Mouse (Mus musculus) liver, embryonic 12.5 days (tissue): ENCODE measurements around the gene Kcnj2. TPM values are rescaled to one million over a fixed set of nuclear protein-coding genes. Genes with fewer than 3 reads are reported as not detected.

Source experiments
- ATAC-seq: fragments of 200-750 bp; cut with Nextera tagmentation; 2 replicates; pipeline ENCODE4 v1.8.0; 2017; ENCODE audit warnings: moderate number of reproducible peaks, mild to moderate bottlenecking, moderate library complexity
- H3K27ac ChIP-seq: fragments of 300-500 bp; sonication (generic); 2 replicates; pipeline ENCODE4 v1.5.1; 2016; ENCODE audit warnings: mild to moderate bottlenecking
- H3K27me3 ChIP-seq: fragments of 300-500 bp; sonication (generic); replicated peaks from 2 replicates; pipeline ENCODE4 v1.6.1; 2016; ENCODE audit warnings: mild to moderate bottlenecking, moderate library complexity
- H3K36me3 ChIP-seq: fragments of 300-500 bp; sonication (generic); 2 replicates; pipeline ENCODE4 v1.6.1; 2016; ENCODE audit warnings: mild to moderate bottlenecking, moderate library complexity
- H3K4me1 ChIP-seq: fragments of 300-500 bp; sonication (generic); 2 replicates; pipeline ENCODE4 v1.6.1; 2016
- H3K4me2 ChIP-seq: fragments of 300-500 bp; sonication (generic); 2 replicates; pipeline ENCODE4 v1.6.1; 2016; ENCODE audit warnings: mild to moderate bottlenecking, moderate library complexity
- H3K4me3 ChIP-seq: fragments of 300-500 bp; sonication (generic); 2 replicates; pipeline ENCODE4 v1.5.1; 2016; ENCODE audit warnings: mild to moderate bottlenecking, moderate library complexity
- H3K9ac ChIP-seq: fragments of 300-500 bp; sonication (generic); 2 replicates; pipeline ENCODE4 v1.6.1; 2016; ENCODE audit warnings: mild to moderate bottlenecking, moderate library complexity
- H3K9me3 ChIP-seq: fragments of 300-500 bp; sonication (generic); replicated peaks from 2 replicates; pipeline ENCODE4 v1.6.1; 2016; ENCODE audit warnings: mild to moderate bottlenecking, moderate library complexity
- WGBS: fragments of 180-500 bp; shearing (Covaris S2); methylation state at CpG from one replicate; pipeline ENCODE4 v1.1.7; 2016; ENCODE audit not compliant: insufficient replicate concordance; 5-methylcytosine and 5-hydroxymethylcytosine counted together
- polyA plus RNA-seq: library from polyadenylated mRNA; unstranded; fragments of >200 nt; fragmentation: Nextera tagmentation; extraction: Ambion mirVana; gene quantifications from 2 replicates; pipeline ENCODE4 v1.2.1, GENCODE M21; 2016

The Kcnj2 gene
- polyA plus RNA-seq, 1 experiment from 2014 or later: 0.45 TPM

DNA sequence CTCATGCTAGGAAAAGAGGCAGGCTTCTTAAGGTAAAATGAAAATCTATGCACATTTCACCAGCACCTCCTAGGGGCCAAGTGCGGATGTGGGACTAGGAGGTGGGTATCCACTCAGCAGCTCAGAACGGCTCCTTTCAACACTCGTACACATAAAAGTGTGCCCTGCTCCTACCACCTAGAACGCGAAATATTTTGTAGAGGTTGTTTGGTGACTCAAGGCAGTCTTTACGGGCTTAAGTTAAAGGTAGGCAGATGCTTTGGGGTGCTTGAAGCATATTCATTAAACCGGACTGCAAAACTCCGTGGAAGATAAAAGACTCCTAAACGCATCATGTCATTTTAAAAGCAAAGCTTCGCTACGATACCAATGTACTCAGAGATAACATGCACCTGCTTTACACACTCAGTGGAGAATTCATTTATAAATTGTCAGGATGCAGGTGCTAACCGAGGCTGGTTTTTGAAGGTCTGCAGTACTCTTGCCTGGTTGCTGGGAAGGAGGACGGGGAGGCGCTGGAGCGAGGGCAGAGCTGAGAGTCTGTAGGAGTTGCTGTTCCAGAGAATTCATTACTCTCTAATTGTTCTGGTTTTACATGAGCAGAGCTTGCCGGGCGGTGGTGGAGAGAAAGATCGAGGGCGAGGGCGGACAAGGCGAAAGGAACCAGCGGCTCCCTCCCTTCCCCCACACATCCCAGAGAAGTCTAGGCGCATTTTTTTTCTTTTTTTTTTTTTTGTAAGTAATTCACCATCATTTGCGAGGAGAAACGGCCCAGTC, 1.0 kb upstream of the Kcnj2 start:
- H3K27me3 ChIP-seq: peaks cover 25% of the 10 kb centered on the region
- no peak for ATAC-seq
- peak overlapping the region; percentile 60 for H3K4me3 ChIP-seq
- peak overlapping the region; percentile 55; the same call in 1 of the 2 replicates for H3K9ac ChIP-seq
- no peak overlapping the region for H3K27ac ChIP-seq
- H3K9me3 ChIP-seq: no peaks in the 10 kb centered on the region
- peak overlapping the region; percentile 92 for H3K4me2 ChIP-seq
- H3K36me3 ChIP-seq: no peaks in the 10 kb centered on the region
- under 1% methylated on average over 25 of the region's 25 CpGs for WGBS
- H3K4me1 ChIP-seq: peaks cover 18% of the 10 kb centered on the region

GRCm38 (mm10) chr11:111066299-111066691, 331 bp downstream of the Kcnj2 start:
- under 1% methylated on average over 9 of the region's 9 CpGs for WGBS
- Histone ChIP-seq H3K4me2 (peak overlapping the region; percentile 92), H3K4me3 (peak overlapping the region; percentile 60), H3K27me3 (peaks cover 25% of the 10 kb centered on the region), H3K36me3 (no peaks in the 10 kb centered on the region), H3K4me1 (peaks cover 18% of the 10 kb centered on the region), H3K27ac (no peak overlapping the region), H3K9me3 (no peaks in the 10 kb centered on the region), H3K9ac (no peak overlapping the region; the same call in 1 of the 2 replicates)
- peak; percentile 62 for ATAC-seq

DNA sequence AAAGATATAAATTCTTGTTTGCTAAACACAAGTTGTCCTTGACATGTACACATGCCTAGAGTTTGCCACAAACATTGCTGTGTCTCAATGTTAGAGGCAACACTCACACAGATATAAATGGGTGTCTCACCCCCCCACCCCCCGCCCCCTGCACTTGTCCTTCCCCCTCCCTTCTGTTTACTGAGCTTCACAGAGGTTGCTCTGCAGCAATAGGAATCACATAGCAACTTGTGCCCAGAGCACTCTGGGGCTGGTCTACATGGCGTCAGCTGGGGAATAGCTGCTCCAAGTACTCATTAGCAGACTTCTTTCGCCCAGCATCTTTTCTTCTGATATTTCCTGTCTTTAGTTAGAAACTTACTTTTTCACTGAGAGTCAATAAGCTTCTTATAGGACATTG, 1.8 kb downstream of the Kcnj2 start:
- peaks cover 25% of the 10 kb centered on the region for H3K27me3 ChIP-seq
- H3K4me2 ChIP-seq: no peak overlapping the region
- no peaks in the 10 kb centered on the region for H3K9me3 ChIP-seq
- no peak overlapping the region for H3K27ac ChIP-seq
- 59% methylated on average over 3 of the region's 3 CpGs for WGBS
- no peak for ATAC-seq
- no peak overlapping the region for H3K4me3 ChIP-seq
- no peak overlapping the region for H3K9ac ChIP-seq
- H3K36me3 ChIP-seq: no peaks in the 10 kb centered on the region
- H3K4me1 ChIP-seq: peaks cover 18% of the 10 kb centered on the region

DNA sequence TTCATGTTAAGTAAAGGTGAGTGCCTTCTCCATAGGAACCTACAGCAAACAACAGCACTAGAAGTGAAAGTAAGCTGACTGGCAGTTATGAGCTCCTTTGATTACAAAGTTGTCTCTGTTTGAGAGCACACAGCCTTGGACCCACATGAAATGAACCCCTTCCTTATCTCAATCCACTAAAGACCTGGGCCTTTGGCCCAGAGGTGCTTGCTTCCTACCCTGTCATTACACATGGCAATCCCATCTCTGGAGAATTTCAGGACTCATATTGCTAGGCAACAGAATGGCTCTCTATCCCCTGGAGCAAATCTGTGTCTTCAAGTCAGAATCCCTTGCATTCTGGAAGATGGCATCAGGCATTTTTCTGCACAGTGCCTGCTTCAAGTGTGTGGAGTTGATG, 4.5 kb downstream of the Kcnj2 start:
- H3K9ac ChIP-seq: no peak overlapping the region
- peaks cover 25% of the 10 kb centered on the region for H3K27me3 ChIP-seq
- no peak overlapping the region for H3K4me3 ChIP-seq
- no peak overlapping the region for H3K4me2 ChIP-seq
- H3K27ac ChIP-seq: no peak overlapping the region
- H3K4me1 ChIP-seq: peaks cover 12% of the 10 kb centered on the region
- no peaks in the 10 kb centered on the region for H3K36me3 ChIP-seq
- no peak for ATAC-seq
- H3K9me3 ChIP-seq: no peaks in the 10 kb centered on the region

DNA sequence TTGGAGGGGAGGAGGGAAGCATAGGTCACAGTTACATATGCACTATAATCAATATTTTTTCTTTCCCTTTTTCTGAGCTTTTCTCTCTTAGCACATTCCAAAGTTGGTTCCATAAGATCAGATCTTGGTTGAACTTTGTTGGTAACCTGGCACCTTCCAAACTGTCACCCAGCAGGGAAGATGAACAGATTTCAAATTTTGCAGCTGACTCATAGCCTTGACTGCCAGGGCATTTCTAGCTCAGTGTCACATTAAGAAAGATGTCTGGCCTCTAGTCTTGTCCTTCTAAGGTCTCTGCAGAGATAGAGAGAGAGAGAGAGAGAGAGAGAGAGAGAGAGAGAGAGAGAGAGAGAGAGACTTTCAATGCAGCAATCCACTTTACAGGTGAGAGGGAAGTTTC, 8.2 kb downstream of the Kcnj2 start:
- ATAC-seq: no peak
- Histone ChIP-seq H3K4me2 (no peak overlapping the region), H3K9ac (no peak overlapping the region), H3K27me3 (no peaks in the 10 kb centered on the region), H3K4me1 (no peaks in the 10 kb centered on the region), H3K27ac (no peak overlapping the region), H3K36me3 (no peaks in the 10 kb centered on the region), H3K9me3 (no peaks in the 10 kb centered on the region), H3K4me3 (no peak overlapping the region)

DNA sequence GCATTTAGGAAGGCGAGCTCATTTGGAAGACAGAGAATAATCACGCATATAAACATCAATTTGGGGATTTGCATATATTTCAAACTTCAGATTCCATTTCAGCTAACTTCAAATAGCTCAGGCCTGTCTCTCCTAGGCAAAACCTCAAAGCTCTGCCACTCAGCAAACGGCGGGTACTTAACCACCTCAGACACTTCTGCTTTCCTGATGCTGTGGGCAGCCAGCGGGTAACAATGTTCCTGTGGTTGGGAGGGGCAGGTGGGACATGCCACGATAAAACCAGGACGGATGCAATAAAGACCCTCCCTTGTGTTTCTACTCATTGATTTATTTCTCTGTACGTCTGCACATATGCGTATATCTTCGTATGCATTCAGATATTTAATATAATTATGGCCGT, 12.1 kb downstream of the Kcnj2 start:
- H3K36me3 ChIP-seq: no peaks in the 10 kb centered on the region
- ATAC-seq: no peak
- no peaks in the 10 kb centered on the region for H3K4me1 ChIP-seq
- H3K27me3 ChIP-seq: no peaks in the 10 kb centered on the region
- no peak overlapping the region for H3K4me2 ChIP-seq
- no peak overlapping the region for H3K4me3 ChIP-seq
- 51% methylated on average over 11 of the region's 11 CpGs for WGBS
- H3K27ac ChIP-seq: no peak overlapping the region
- no peaks in the 10 kb centered on the region for H3K9me3 ChIP-seq
- no peak overlapping the region for H3K9ac ChIP-seq

- Histone ChIP-seq H3K27me3 (no peaks in the 10 kb centered on the region), H3K27ac (no peak overlapping the region), H3K4me1 (no peaks in the 10 kb centered on the region), H3K9ac (no peak overlapping the region), H3K4me3 (no peak overlapping the region), H3K4me2 (no peak overlapping the region), H3K9me3 (no peaks in the 10 kb centered on the region), H3K36me3 (no peaks in the 10 kb centered on the region)
- ATAC-seq: no peak
- WGBS: 49% methylated on average over 2 of the region's 2 CpGs
Measured at GRCm38 (mm10) chr11:111083009-111083408, 17.0 kb downstream of the Kcnj2 start.

- Histone ChIP-seq H3K9me3 (no peaks in the 10 kb centered on the region), H3K36me3 (no peaks in the 10 kb centered on the region), H3K27me3 (no peaks in the 10 kb centered on the region), H3K4me2 (no peak overlapping the region), H3K4me1 (no peaks in the 10 kb centered on the region), H3K4me3 (no peak overlapping the region), H3K9ac (no peak overlapping the region), H3K27ac (no peak overlapping the region)
- 74% methylated on average over 6 of the region's 6 CpGs for WGBS
- ATAC-seq: no peak
Measured at GRCm38 (mm10) chr11:111086933-111087332, 21.0 kb downstream of the Kcnj2 start.

GRCm38 (mm10) chr11:111088226-111088625, 22.3 kb downstream of the Kcnj2 start:
- H3K9ac ChIP-seq: no peak overlapping the region
- no peak for ATAC-seq
- no peak overlapping the region for H3K4me3 ChIP-seq
- H3K4me2 ChIP-seq: no peak overlapping the region
- H3K9me3 ChIP-seq: no peaks in the 10 kb centered on the region
- no peaks in the 10 kb centered on the region for H3K27me3 ChIP-seq
- no peaks in the 10 kb centered on the region for H3K36me3 ChIP-seq
- H3K27ac ChIP-seq: no peak overlapping the region
- no peaks in the 10 kb centered on the region for H3K4me1 ChIP-seq

- Histone ChIP-seq H3K36me3 (no peaks in the 10 kb centered on the region), H3K9ac (no peak overlapping the region), H3K4me2 (no peak overlapping the region), H3K4me3 (no peak overlapping the region), H3K27ac (no peak overlapping the region), H3K4me1 (no peaks in the 10 kb centered on the region), H3K27me3 (no peaks in the 10 kb centered on the region), H3K9me3 (no peaks in the 10 kb centered on the region)
- ATAC-seq: no peak
- WGBS: 31% methylated on average over 3 of the region's 3 CpGs
Measured at GRCm38 (mm10) chr11:111088812-111089211, 22.8 kb downstream of the Kcnj2 start.

- 62% methylated on average over 6 of the region's 6 CpGs for WGBS
- H3K27me3 ChIP-seq: no peaks in the 10 kb centered on the region
- H3K9me3 ChIP-seq: no peaks in the 10 kb centered on the region
- no peaks in the 10 kb centered on the region for H3K36me3 ChIP-seq
- no peaks in the 10 kb centered on the region for H3K4me1 ChIP-seq
- H3K27ac ChIP-seq: no peak overlapping the region
- no peak overlapping the region for H3K9ac ChIP-seq
- no peak overlapping the region for H3K4me3 ChIP-seq
- H3K4me2 ChIP-seq: no peak overlapping the region
- ATAC-seq: no peak
Measured at GRCm38 (mm10) chr11:111091117-111091516, 25.2 kb downstream of the Kcnj2 start.

DNA sequence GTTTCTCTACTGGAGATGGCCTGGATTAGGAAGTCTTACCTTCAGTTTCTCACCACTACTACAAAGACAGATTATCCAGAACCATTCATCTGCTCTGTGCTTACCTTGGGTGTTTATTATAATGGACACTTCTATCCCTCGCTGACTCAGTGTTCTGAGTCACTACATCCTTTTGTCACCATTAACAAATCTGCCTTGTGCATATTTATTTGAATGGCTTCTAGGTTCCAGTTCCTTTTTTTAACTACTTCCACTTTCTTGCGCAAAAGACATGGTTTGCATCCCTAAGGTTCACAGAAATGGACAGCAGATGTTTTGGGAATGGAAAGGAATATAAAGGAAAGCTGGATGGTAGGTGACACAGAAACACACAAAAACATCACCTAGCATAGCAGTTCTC, 27.0 kb downstream of the Kcnj2 start:
- ATAC-seq: no peak
- WGBS: 61% methylated on average over 2 of the region's 2 CpGs
- Histone ChIP-seq H3K36me3 (no peaks in the 10 kb centered on the region), H3K9ac (no peak overlapping the region), H3K27me3 (no peaks in the 10 kb centered on the region), H3K4me3 (no peak overlapping the region), H3K27ac (no peak overlapping the region), H3K4me2 (no peak overlapping the region), H3K9me3 (no peaks in the 10 kb centered on the region), H3K4me1 (no peaks in the 10 kb centered on the region)

GRCm38 (mm10) chr11:111096612-111097011, 30.6 kb downstream of the Kcnj2 start:
- Histone ChIP-seq H3K27ac (no peak overlapping the region), H3K9ac (no peak overlapping the region), H3K27me3 (no peaks in the 10 kb centered on the region), H3K4me2 (no peak overlapping the region), H3K36me3 (no peaks in the 10 kb centered on the region), H3K4me3 (no peak overlapping the region), H3K9me3 (no peaks in the 10 kb centered on the region), H3K4me1 (no peaks in the 10 kb centered on the region)
- ATAC-seq: no peak
- 32% methylated on average over 5 of the region's 5 CpGs for WGBS
